Mouse (Mus musculus) spleen, postnatal 10 days (tissue): ENCODE measurements at regions not wholly inside any gene's neighbourhood (a gene's known extent, or its start where the extent isn't known, plus 50 kb on each side); places are given as distances from the start of the nearest gene placed in this dataset.
"Not testable (repeated sequence)": the region's sequence is repeated elsewhere in the genome, so short reads cannot be mapped to it uniquely, and the experiment has no call there.

Source experiments
- DNase-seq, 2 experiments: peaks; one replicate each; pipeline ENCODE4 v3.0.0; 2021 to 2022; ENCODE audit warnings: low spot score in 2 of 2

- DNase-seq = not testable (repeated sequence)
Observed at GRCm38 (mm10) chr12:80055894-80056293, 56.9 kb downstream of the Zfp36l1 start.

- DNase-seq = no peak
Observed at GRCm38 (mm10) chr12:80055394-80055793, 57.4 kb downstream of the Zfp36l1 start.

- DNase-seq = no peak
Observed at GRCm38 (mm10) chr12:80054655-80055037, 58.2 kb downstream of the Zfp36l1 start.

- no peak for DNase-seq
Observed at GRCm38 (mm10) chr12:80053902-80054654, 58.7 kb downstream of the Zfp36l1 start.

GRCm38 (mm10) chr12:80048215-80048979, 64.4 kb downstream of the Zfp36l1 start:
- no peak for DNase-seq

GRCm38 (mm10) chr12:80046625-80047303, 66.0 kb downstream of the Zfp36l1 start:
- DNase-seq = no peak

GRCm38 (mm10) chr12:80041510-80042324, 71.1 kb downstream of the Zfp36l1 start:
- DNase-seq = no peak

GRCm38 (mm10) chr12:80041012-80041411, 71.8 kb downstream of the Zfp36l1 start:
- no peak for DNase-seq

GRCm38 (mm10) chr12:80040233-80040632, 72.6 kb downstream of the Zfp36l1 start:
- DNase-seq = no peak

- no peak for DNase-seq
Observed at GRCm38 (mm10) chr12:80039150-80039549, 73.7 kb downstream of the Zfp36l1 start.

- no peak for DNase-seq
Observed at GRCm38 (mm10) chr12:80035500-80036271, 77.1 kb downstream of the Zfp36l1 start.

GRCm38 (mm10) chr12:80034963-80035411, 77.8 kb downstream of the Zfp36l1 start:
- peak in 1 of 2 experiments; percentile 36 for DNase-seq

GRCm38 (mm10) chr12:80034100-80034499, 78.7 kb downstream of the Zfp36l1 start:
- no peak for DNase-seq

GRCm38 (mm10) chr12:80032520-80032919, 80.3 kb downstream of the Zfp36l1 start:
- DNase-seq = no peak

GRCm38 (mm10) chr12:80028301-80028700, 84.5 kb downstream of the Zfp36l1 start:
- no peak for DNase-seq

GRCm38 (mm10) chr12:80023107-80024078, 89.4 kb downstream of the Zfp36l1 start:
- DNase-seq = no peak

- no peak for DNase-seq
Observed at GRCm38 (mm10) chr12:80022181-80023106, 90.4 kb downstream of the Zfp36l1 start.

- DNase-seq = peak in 1 of 2 experiments; percentile 40
Observed at GRCm38 (mm10) chr12:80021030-80021473, 91.8 kb downstream of the Zfp36l1 start.
